Comparison of ENCODE assay signal across 19 mouse cellular contexts in the genomic region with DNA sequence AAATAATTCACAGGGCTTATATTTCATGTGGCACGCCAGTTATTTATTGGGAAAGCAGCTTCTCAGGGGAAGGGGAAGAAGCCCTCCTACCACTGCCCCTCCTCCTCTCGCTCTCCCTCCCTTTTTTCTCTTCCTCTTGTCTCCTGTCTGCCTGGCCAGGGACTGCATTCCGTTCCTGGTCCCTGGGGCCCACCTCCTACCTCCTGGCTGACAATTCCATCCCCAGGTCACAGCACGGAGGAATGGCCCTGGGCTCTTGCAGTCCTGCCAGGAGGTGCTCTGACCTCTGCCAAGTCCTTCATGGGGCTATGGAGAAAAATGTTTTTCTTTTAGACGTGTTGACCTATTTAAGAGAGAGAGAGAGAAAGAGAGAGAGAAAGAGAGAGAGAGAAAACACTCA.
DNase-seq lines count a peak whose midpoint lies in the region; ATAC-seq lines count a peak whose summit lies in the region.
"Had no signal": no experiment of that assay in that cellular context is flagged by ENCODE, and none has a peak within 500 bp of the region (broad histone marks: within the 10 kb centered on the region; RNA-seq: fewer than 3 reads in every experiment).

No protein-coding gene starts in this region.

- H3K27ac ChIP-seq in kidney, embryonic 16.5 days (ENCODE audit: low read length): no peak overlapping the region
- H3K27ac ChIP-seq: hindbrain, embryonic 12.5 days; kidney, postnatal 0 days; limb, embryonic 13.5 days; liver, embryonic 13.5 days had no signal

- DNase-seq in adrenal gland, postnatal 36 days: peak; percentile 12 to 28
- DNase-seq in adrenal gland, postnatal 4 days (ENCODE audit: low spot score in 2 of 2): no peak
- DNase-seq in kidney, adult 11 months: peak; percentile 58
- DNase-seq in brain, adult 2 months (ENCODE audit: low read depth, low spot score): peak; percentile 12
- DNase-seq in kidney, postnatal 36 days: peak; percentile 38 to 41
- no peak for DNase-seq in heart, adult 9 months (ENCODE audit: low spot score in 2 of 2)
- DNase-seq: B cell, adult 2 months; cerebellum, postnatal 14 days; heart, postnatal 14 days; liver, embryonic 13.5 days; lung, embryonic 14.5 days; lung, postnatal 36 days; right cerebral cortex, postnatal 14 days; spleen, adult 18-20 months; thymus, postnatal 4 days had no signal

- H3K9ac ChIP-seq in kidney, embryonic 16.5 days (replicated peaks; ENCODE audit: low read length): no peak overlapping the region
- H3K9ac ChIP-seq: hindbrain, embryonic 12.5 days; liver, embryonic 13.5 days; lung, embryonic 14.5 days had no signal

- 19% methylated on average over 5 of the region's 5 CpGs for WGBS in kidney, embryonic 16.5 days

- H3K4me3 ChIP-seq in kidney, embryonic 16.5 days (ENCODE audit: low read length): no peak overlapping the region
- H3K4me3 ChIP-seq: hindbrain, embryonic 12.5 days; limb, embryonic 13.5 days; liver, embryonic 13.5 days had no signal

- no peak for ATAC-seq in kidney, embryonic 16.5 days (ENCODE audit: low FRiP score, low TSS enrichment)

- H3K9me3 ChIP-seq in kidney, embryonic 16.5 days (ENCODE audit: low read length): peaks cover 4% of the 10 kb centered on the region; the same call in 1 of the 2 replicates
- H3K9me3 ChIP-seq: hindbrain, embryonic 12.5 days; liver, embryonic 13.5 days had no signal

- no peak overlapping the region for H3K4me2 ChIP-seq in kidney, embryonic 16.5 days (replicated peaks; ENCODE audit: low read depth, low read length)
- H3K4me2 ChIP-seq: hindbrain, embryonic 12.5 days; limb, embryonic 13.5 days; liver, embryonic 13.5 days; lung, embryonic 14.5 days had no signal

- peaks cover 23% of the 10 kb centered on the region for H3K4me1 ChIP-seq in kidney, embryonic 16.5 days (ENCODE audit: insufficient read depth, low read length)
- H3K4me1 ChIP-seq: liver, embryonic 13.5 days had no signal

- 0 out of 2 replicates have a peak, but pooled peaks cover 2% of the 10 kb centered on the region for H3K27me3 ChIP-seq in kidney, embryonic 16.5 days (ENCODE audit: insufficient read depth, low read length)
- H3K27me3 ChIP-seq: hindbrain, embryonic 12.5 days; limb, embryonic 13.5 days; liver, embryonic 13.5 days had no signal

- no peaks in the 10 kb centered on the region for H3K36me3 ChIP-seq in kidney, embryonic 16.5 days (ENCODE audit: insufficient read depth, low read length)
- H3K36me3 ChIP-seq: hindbrain, embryonic 12.5 days; limb, embryonic 13.5 days; liver, embryonic 13.5 days had no signal

Comparison
In these comparisons a context has a peak if more than half of its experiments do, and no peak if none do; other contexts are left out.
1. DNase-seq: peak in adrenal gland, postnatal 36 days (2 of 2), kidney, adult 11 months (single experiment), brain, adult 2 months (single experiment) and kidney, postnatal 36 days (2 of 2); none in adrenal gland, postnatal 4 days (0 of 2) and heart, adult 9 months (0 of 2).